Comparison of ENCODE assay signal across 7 mouse cellular contexts in genomic region chr6:48395105-48396007, GRCm38 (mm10). TPM values are rescaled to one million over a fixed set of nuclear protein-coding genes. Genes with fewer than 3 reads are reported as not detected.
A peak's percentile ranks its signal among the peaks of the same experiment; 100 is the strongest.
DNase-seq lines count a peak whose midpoint lies in the region; ATAC-seq lines count a peak whose summit lies in the region.

Gene Krba1, plus strand, starts transcription at chr6:48395586.

- H3K4me3 ChIP-seq in embryonic facial prominence, embryonic 10.5 days, result peak within 1 kb of the TSS; percentile 86
- H3K4me3 ChIP-seq in intestine, embryonic 16.5 days (ENCODE audit: low read length), result peak within 1 kb of the TSS; percentile 93

- peaks cover 19% of the 10 kb centered on the region for H3K4me1 ChIP-seq in embryonic facial prominence, embryonic 10.5 days
- H3K4me1 ChIP-seq in intestine, embryonic 16.5 days (ENCODE audit: control insufficient read depth, insufficient read depth, low read length), result peaks cover 13% of the 10 kb centered on the region

- ATAC-seq in intestine, embryonic 16.5 days, result peak; percentile 99

- H3K27ac ChIP-seq in embryonic facial prominence, embryonic 10.5 days (replicated peaks), result peak within 1 kb of the TSS; percentile 94
- H3K27ac ChIP-seq in intestine, embryonic 16.5 days (ENCODE audit: low read length), result peak within 1 kb of the TSS; percentile 67

- 1% methylated on average over 65 of the region's 65 CpGs for WGBS in embryonic facial prominence, embryonic 10.5 days
- 1% methylated on average over 65 of the region's 65 CpGs for WGBS in intestine, embryonic 16.5 days

- DNase-seq in adrenal gland, postnatal 25 days, result peak; percentile 88
- peak; percentile 92 for DNase-seq in embryonic facial prominence, embryonic 10.5 days (ENCODE audit: low spot score)
- DNase-seq in gonadal fat pad, adult 2 months (ENCODE audit: low read depth), result peak; percentile 20
- peak; percentile 85 to 86 for DNase-seq in left cerebral cortex, postnatal 25 days (ENCODE audit: low spot score in 2 of 2)
- DNase-seq in mesoderm, embryonic 11.5 days (ENCODE audit: low read depth, low spot score), result peak; percentile 81
- DNase-seq in right cerebral cortex, postnatal 36 days (ENCODE audit: low spot score in 2 of 2), result peak; percentile 80

- peak within 1 kb of the TSS; percentile 94 for H3K9ac ChIP-seq in intestine, embryonic 16.5 days (ENCODE audit: low read depth, low read length)

- H3K27me3 ChIP-seq in embryonic facial prominence, embryonic 10.5 days (replicated peaks; ENCODE audit: low read depth, poor library complexity, severe bottlenecking), result peaks cover 8% of the 10 kb centered on the region; the same call in 1 of the 2 replicates
- H3K27me3 ChIP-seq in intestine, embryonic 16.5 days (replicated peaks; ENCODE audit: control insufficient read depth, insufficient read depth, low read length), result no peaks in the 10 kb centered on the region

- no peaks in the 10 kb centered on the region for H3K9me3 ChIP-seq in embryonic facial prominence, embryonic 10.5 days
- no peaks in the 10 kb centered on the region for H3K9me3 ChIP-seq in intestine, embryonic 16.5 days (ENCODE audit: control insufficient read depth, low read length)

- intact Hi-C loops in left cerebral cortex, postnatal 25 days (cut with DNase I), result loop anchor here (2.0 to 5.0 kb wide), 4 partner anchors 49 to 308 kb away; partner anchors contain the start of genes Zfp467 and Zfp746

- H3K36me3 ChIP-seq in embryonic facial prominence, embryonic 10.5 days (replicated peaks), result no peaks in the 10 kb centered on the region; the same call in 1 of the 2 replicates
- H3K36me3 ChIP-seq in intestine, embryonic 16.5 days (ENCODE audit: control insufficient read depth, insufficient read depth, low read length), result no peaks in the 10 kb centered on the region

- H3K4me2 ChIP-seq in intestine, embryonic 16.5 days (ENCODE audit: low read depth, low read length), result peak within 1 kb of the TSS; percentile 59

RNA-seq across cellular contexts. Expression of gene Krba1, which starts in this region (rescaled TPM):
- 45.9 and 64.1 TPM in 2 replicates for total RNA-seq in adrenal gland, postnatal 25 days (2021)
- 25.4 and 26.5 TPM in 2 replicates for polyA plus RNA-seq in embryonic facial prominence, embryonic 10.5 days (2016; fragmentation: Nextera tagmentation; extraction: Ambion mirVana)
- polyA plus RNA-seq in gonadal fat pad, adult 2 months (2012; rRNA removed), result 16.9 and 17.8 TPM in 2 replicates
- polyA plus RNA-seq in intestine, embryonic 16.5 days (2015; fragmentation: Nextera tagmentation; extraction: Ambion mirVana), result 16.0 and 18.2 TPM in 2 replicates
- total RNA-seq in left cerebral cortex, postnatal 25 days (2021), result 10 to 100 TPM; 42.6 to 44.2 TPM

Comparison
In these comparisons a context has a peak if more than half of its experiments do, and no peak if none do; other contexts are left out.
1. Peak in every context shown above with its lines: DNase-seq, ATAC-seq, H3K4me3 ChIP-seq and H3K27ac ChIP-seq.
2. DNase-seq: peak in every context shown above with its lines; median percentile 92 in embryonic facial prominence, embryonic 10.5 days; 88 in adrenal gland, postnatal 25 days; 86 in left cerebral cortex, postnatal 25 days; 81 in mesoderm, embryonic 11.5 days; 80 in right cerebral cortex, postnatal 36 days; 20 in gonadal fat pad, adult 2 months.